8 mouse cellular contexts compared by ENCODE assay signal in genomic region chr4:132354571-132354970, GRCm38 (mm10). TPM values are rescaled to one million over a fixed set of nuclear protein-coding genes. Genes with fewer than 3 reads are reported as not detected.
DNase-seq lines count a peak whose midpoint lies in the region; TF ChIP-seq lines count a peak whose summit lies in the region.

No protein-coding gene starts in this region.

- TF ChIP-seq CTCF in liver, adult 2 months (IDR thresholded peaks at IDR 0.05; ENCODE audit: low read depth, low read length): no peak

- H3K9ac ChIP-seq in liver, adult 2 months (ENCODE audit: low read depth, low read length): no peak overlapping the region

- H3K27me3 ChIP-seq in liver, adult 2 months (ENCODE audit: control insufficient read depth, insufficient read depth, low read length): no peaks in the 10 kb centered on the region
- H3K27me3 ChIP-seq in midbrain, embryonic 10.5 days (ENCODE audit: low read depth, poor library complexity, severe bottlenecking): no peaks in the 10 kb centered on the region

- no peak overlapping the region for H3K4me3 ChIP-seq in liver, adult 2 months (ENCODE audit: insufficient read depth, low read depth, low read length)
- H3K4me3 ChIP-seq in midbrain, embryonic 10.5 days: no peak overlapping the region

- no peaks in the 10 kb centered on the region for H3K9me3 ChIP-seq in midbrain, embryonic 10.5 days (replicated peaks)

- H3K4me1 ChIP-seq in liver, adult 2 months (ENCODE audit: control insufficient read depth, insufficient read depth, low read length): peaks cover 3% of the 10 kb centered on the region; the same call in 1 of the 2 replicates
- peaks cover 24% of the 10 kb centered on the region for H3K4me1 ChIP-seq in midbrain, embryonic 10.5 days

- DNase-seq in liver, adult 2 months (ENCODE audit: extremely low read depth, low read depth, low spot score): peak; percentile 81
- DNase-seq in liver: no peak
- peak; percentile 84 for DNase-seq in adrenal gland, postnatal 10 days
- peak; percentile 69 to 77 for DNase-seq in kidney, postnatal 36 days
- DNase-seq in testis, postnatal 10 days (ENCODE audit: low spot score): peak; percentile 77
- no peak for DNase-seq in midbrain, embryonic 10.5 days (ENCODE audit: low spot score)
- DNase-seq in c-Kit-positive CD71-positive TER-119-positive erythroid progenitor cells, embryonic 14.5 days (ENCODE audit: low spot score): no peak
- no peak for DNase-seq in thymus, postnatal 10 days (ENCODE audit: low spot score in 2 of 2)

- WGBS in liver, adult 2 months: 49% methylated on average over 4 of the region's 4 CpGs
- 94% methylated on average over 4 of the region's 4 CpGs for WGBS in midbrain, embryonic 10.5 days

- no peak for TF ChIP-seq POLR2A in liver, adult 2 months (IDR thresholded peaks at IDR 0.05; ENCODE audit: extremely low read depth, insufficient read depth, low read length)

- peak overlapping the region; percentile 77 for H3K27ac ChIP-seq in liver, adult 2 months (replicated peaks; ENCODE audit: insufficient read depth, low read depth, low read length)
- H3K27ac ChIP-seq in midbrain, embryonic 10.5 days (replicated peaks): no peak overlapping the region

- H3K79me2 ChIP-seq in liver, adult 2 months (ENCODE audit: control insufficient read depth, insufficient read depth, low read length): peaks cover 3% of the 10 kb centered on the region; the same call in 1 of the 2 replicates

- peaks cover 36% of the 10 kb centered on the region for H3K36me3 ChIP-seq in liver, adult 2 months (ENCODE audit: control insufficient read depth, insufficient read depth, low read length)
- peaks cover 58% of the 10 kb centered on the region for H3K36me3 ChIP-seq in midbrain, embryonic 10.5 days

RNA-seq across cellular contexts. Expression of gene Rcc1, which starts 1.2 kb away (rescaled TPM):
- total RNA-seq in liver, adult 2 months (2014; rRNA removed): 3.0 and 4.2 TPM in 2 replicates
- 2.8 and 4.0 TPM in 2 replicates for polyA plus RNA-seq in liver, adult 2 months (2012; rRNA removed)
- 10 to 100 TPM; 19.1 to 24.8 TPM for total RNA-seq in adrenal gland, postnatal 10 days (2021)
- polyA plus RNA-seq in midbrain, embryonic 10.5 days (2016; fragmentation: Nextera tagmentation; extraction: Ambion mirVana): 144 and 164 TPM in 2 replicates

RNA-seq across cellular contexts. Expression of gene Trnau1ap, which starts 25.2 kb away (rescaled TPM):
- 28.3 and 29.5 TPM in 2 replicates for total RNA-seq in liver, adult 2 months (2014; rRNA removed)
- polyA plus RNA-seq in liver, adult 2 months (2012; rRNA removed): 11.2 and 12.2 TPM in 2 replicates
- total RNA-seq in adrenal gland, postnatal 10 days (2021): 10 to 100 TPM; 35.3 to 43.3 TPM
- polyA plus RNA-seq in midbrain, embryonic 10.5 days (2016; fragmentation: Nextera tagmentation; extraction: Ambion mirVana): 83.5 and 87.8 TPM in 2 replicates

RNA-seq across cellular contexts. Expression of gene Rab42, which starts 51.4 kb away (rescaled TPM):
- total RNA-seq in liver, adult 2 months (2014; rRNA removed): 0.40 TPM in 1 of 2 replicates, not detected in the other
- polyA plus RNA-seq in liver, adult 2 months (2012; rRNA removed): not detected in 2 replicates
- 1 to 10 TPM; 1.2 to 3.7 TPM for total RNA-seq in adrenal gland, postnatal 10 days (2021)
- polyA plus RNA-seq in midbrain, embryonic 10.5 days (2016; fragmentation: Nextera tagmentation; extraction: Ambion mirVana): 0.79 and 0.85 TPM in 2 replicates

Comparison
In these comparisons a context has a peak if more than half of its experiments do, and no peak if none do; other contexts are left out.
1. DNase-seq: peak in liver, adult 2 months (single experiment), adrenal gland, postnatal 10 days (single experiment), kidney, postnatal 36 days (2 of 2) and testis, postnatal 10 days (single experiment); none in liver (single experiment), midbrain, embryonic 10.5 days (single experiment), c-Kit-positive CD71-positive TER-119-positive erythroid progenitor cells, embryonic 14.5 days (single experiment) and thymus, postnatal 10 days (0 of 2).